Mouse (Mus musculus) spleen, adult 2 months (tissue): ENCODE measurements around the gene Nt5c.

Experiments
- CTCF ChIP-seq: fragments of 200-500 bp; IDR thresholded peaks from 2 replicates; pipeline ENCODE4 v1.5.1; 2011; ENCODE audit warnings: mild to moderate bottlenecking, inconsistent platforms; ENCODE audit not compliant: insufficient read depth, insufficient read length, insufficient replicate concordance; ENCODE audit errors: extremely low read depth
- POLR2A ChIP-seq: fragments of 200-500 bp; IDR thresholded peaks from 2 replicates; pipeline ENCODE4 v1.6.1; 2011; ENCODE audit warnings: low read depth, low read length, inconsistent platforms

- TF ChIP-seq CTCF (no peak), POLR2A (no peak)
Measured at GRCm38 (mm10) chr11:115506586-115506985, 14.9 kb upstream of the Nt5c start.
